Mouse (Mus musculus) C2C12 (cell line): Measurements from ENCODE around the gene Uchl1.

Source experiments
- CTCF ChIP-seq: IDR thresholded peaks from one replicate; pipeline ENCODE4 v1.5.1; 2011; ENCODE audit not compliant: control insufficient read depth, insufficient read depth, insufficient read length
- MAX ChIP-seq: IDR thresholded peaks from one replicate; pipeline ENCODE4 v1.6.1; 2011; ENCODE audit warnings: mild to moderate bottlenecking, control low read depth
- MYOD1 ChIP-seq: IDR thresholded peaks from one replicate; pipeline ENCODE4 v1.6.1; 2011; ENCODE audit warnings: low read depth; ENCODE audit not compliant: control insufficient read depth, insufficient read length
- MYOG ChIP-seq: IDR thresholded peaks from one replicate; pipeline ENCODE4 v1.6.1; 2011; ENCODE audit not compliant: control insufficient read depth, insufficient read length; ENCODE audit errors: extremely low read depth
- USF1 ChIP-seq: IDR thresholded peaks from one replicate; pipeline ENCODE4 v1.6.1; 2011; ENCODE audit warnings: low read depth, mild to moderate bottlenecking, control low read depth, moderate library complexity

DNA sequence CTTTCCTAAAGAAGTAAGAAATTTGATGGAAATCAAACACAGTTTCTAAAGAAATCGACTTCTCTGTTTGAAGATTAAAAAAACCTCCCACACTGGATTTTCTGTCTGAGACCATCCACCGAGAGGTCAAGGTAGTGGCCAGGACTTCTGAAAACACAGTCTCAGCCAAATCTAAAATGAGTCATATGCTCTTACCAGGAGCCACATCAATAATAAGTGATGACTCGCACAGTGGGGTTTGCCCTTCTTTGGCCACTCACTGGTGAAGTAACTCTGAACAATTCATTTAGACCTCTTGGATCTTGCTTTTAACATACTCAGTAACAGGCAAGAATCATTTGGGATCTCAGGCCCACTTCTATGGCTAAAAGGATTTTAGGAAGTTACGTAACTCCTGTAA, 33.7 kb upstream of the Uchl1 start:
- TF ChIP-seq CTCF (no peak), MAX (no peak), MYOD1 (no peak), MYOG (no peak), USF1 (no peak)
